Mouse (Mus musculus): ENCODE results near the gene Acads. TPM values are rescaled to one million over a fixed set of nuclear protein-coding genes. Genes with fewer than 3 reads are reported as not detected.
"Not testable (repeated sequence)": the region's sequence is repeated elsewhere in the genome, so short reads cannot be mapped to it uniquely, and the experiment has no call there.

The Acads gene
- polyA plus RNA-seq (2014; fragmentation: Nextera tagmentation; extraction: Ambion mirVana): 30.1 and 31.5 TPM in 2 replicates

- ATAC-seq (replicated peaks; ENCODE audit: low FRiP score) (peak; percentile 92), DNase-seq (ENCODE audit: low spot score) (peak; percentile 91)
- H3K36me3 ChIP-seq (ENCODE audit: control insufficient read depth, insufficient read depth, low read length): no peaks in the 10 kb centered on the region; the same call in 1 of the 2 replicates
- H3K4me3 ChIP-seq (ENCODE audit: low read depth, low read length): peak within 1 kb of the TSS; percentile 69
- peak within 1 kb of the TSS; percentile 83 for H3K4me2 ChIP-seq (ENCODE audit: low read depth, low read length, severe bottlenecking)
- no peaks in the 10 kb centered on the region for H3K4me1 ChIP-seq (replicated peaks; ENCODE audit: control insufficient read depth, insufficient read depth, low read length)
- WGBS: under 1% methylated on average over 38 of the region's 39 CpGs
- H3K9me3 ChIP-seq (ENCODE audit: control insufficient read depth, low read length): no peaks in the 10 kb centered on the region
- no peaks in the 10 kb centered on the region for H3K27me3 ChIP-seq (ENCODE audit: control insufficient read depth, insufficient read depth, low read length)
- H3K27ac ChIP-seq (ENCODE audit: low read depth, low read length): peak within 1 kb of the TSS; percentile 12; the same call in 1 of the 2 replicates
- peak within 1 kb of the TSS; percentile 86 for H3K9ac ChIP-seq (ENCODE audit: low read length)
These were observed at the start of gene Acads for GRCm38 (mm10) chr5:115118961-115119570. TSS of gene Acads (minus strand) at chr5:115119346.

- H3K36me3 ChIP-seq (ENCODE audit: control insufficient read depth, insufficient read depth, low read length): no peaks in the 10 kb centered on the region
- no peaks in the 10 kb centered on the region for H3K4me1 ChIP-seq (replicated peaks; ENCODE audit: control insufficient read depth, insufficient read depth, low read length)
- H3K27ac ChIP-seq (ENCODE audit: low read depth, low read length): no peak overlapping the region
- no peaks in the 10 kb centered on the region for H3K9me3 ChIP-seq (ENCODE audit: control insufficient read depth, low read length)
- H3K4me3 ChIP-seq (ENCODE audit: low read depth, low read length): no peak overlapping the region
- H3K27me3 ChIP-seq (ENCODE audit: control insufficient read depth, insufficient read depth, low read length): no peaks in the 10 kb centered on the region
- no peak for DNase-seq (ENCODE audit: low spot score)
- no peak overlapping the region for H3K4me2 ChIP-seq (ENCODE audit: low read depth, low read length, severe bottlenecking)
- WGBS: 81% methylated on average over 6 of the region's 6 CpGs
- ATAC-seq (replicated peaks; ENCODE audit: low FRiP score): no peak
- no peak overlapping the region for H3K9ac ChIP-seq (ENCODE audit: low read length)
These were observed 48.2 kb upstream of the Acads start for GRCm38 (mm10) chr5:115167396-115167795.

- Histone ChIP-seq H3K27me3 (ENCODE audit: control insufficient read depth, insufficient read depth, low read length) (no peaks in the 10 kb centered on the region), H3K4me2 (ENCODE audit: low read depth, low read length, severe bottlenecking) (no peak overlapping the region), H3K27ac (ENCODE audit: low read depth, low read length) (no peak overlapping the region), H3K9ac (ENCODE audit: low read length) (no peak overlapping the region), H3K4me3 (ENCODE audit: low read depth, low read length) (no peak overlapping the region), H3K36me3 (ENCODE audit: control insufficient read depth, insufficient read depth, low read length) (no peaks in the 10 kb centered on the region), H3K4me1 (replicated peaks; ENCODE audit: control insufficient read depth, insufficient read depth, low read length) (no peaks in the 10 kb centered on the region), H3K9me3 (ENCODE audit: control insufficient read depth, low read length) (no peaks in the 10 kb centered on the region)
- no peak for DNase-seq (ENCODE audit: low spot score)
- WGBS: 83% methylated on average over 7 of the region's 7 CpGs
- ATAC-seq (replicated peaks; ENCODE audit: low FRiP score): no peak
These were observed 47.7 kb upstream of the Acads start for GRCm38 (mm10) chr5:115166815-115167194.

- WGBS: 55% methylated on average over 11 of the region's 11 CpGs
- no peaks in the 10 kb centered on the region for H3K36me3 ChIP-seq (ENCODE audit: control insufficient read depth, insufficient read depth, low read length)
- no peak overlapping the region for H3K4me3 ChIP-seq (ENCODE audit: low read depth, low read length)
- no peak overlapping the region for H3K9ac ChIP-seq (ENCODE audit: low read length)
- H3K27ac ChIP-seq (ENCODE audit: low read depth, low read length): no peak overlapping the region
- DNase-seq (ENCODE audit: low spot score) (no peak), ATAC-seq (replicated peaks; ENCODE audit: low FRiP score) (no peak)
- H3K4me2 ChIP-seq (ENCODE audit: low read depth, low read length, severe bottlenecking): no peak overlapping the region
- H3K9me3 ChIP-seq (ENCODE audit: control insufficient read depth, low read length): no peaks in the 10 kb centered on the region
- H3K27me3 ChIP-seq (ENCODE audit: control insufficient read depth, insufficient read depth, low read length): no peaks in the 10 kb centered on the region
- H3K4me1 ChIP-seq (replicated peaks; ENCODE audit: control insufficient read depth, insufficient read depth, low read length): peaks cover 3% of the 10 kb centered on the region; the same call in 1 of the 2 replicates
These were observed 47.0 kb upstream of the Acads start for GRCm38 (mm10) chr5:115165895-115166814.

GRCm38 (mm10) chr5:115165351-115165750 is 46.2 kb upstream of the Acads start:
- no peak for ATAC-seq (replicated peaks; ENCODE audit: low FRiP score)

GRCm38 (mm10) chr5:115164446-115164845 is 45.3 kb upstream of the Acads start:
- H3K27ac ChIP-seq (ENCODE audit: low read depth, low read length); DNase-seq (ENCODE audit: low spot score); H3K36me3 ChIP-seq (ENCODE audit: control insufficient read depth, insufficient read depth, low read length); H3K4me1 ChIP-seq (replicated peaks; ENCODE audit: control insufficient read depth, insufficient read depth, low read length); H3K9me3 ChIP-seq (ENCODE audit: control insufficient read depth, low read length); H3K9ac ChIP-seq (ENCODE audit: low read length); H3K4me2 ChIP-seq (ENCODE audit: low read depth, low read length, severe bottlenecking); H3K27me3 ChIP-seq (ENCODE audit: control insufficient read depth, insufficient read depth, low read length); ATAC-seq (replicated peaks; ENCODE audit: low FRiP score); H3K4me3 ChIP-seq (ENCODE audit: low read depth, low read length): not testable (repeated sequence)
- WGBS: 85% methylated on average over 4 of the region's 4 CpGs

More at GRCm38 (mm10) chr5:115165351-115165750, 46.2 kb upstream of the Acads start:
- 58% methylated on average over 9 of the region's 9 CpGs for WGBS
- Histone ChIP-seq H3K36me3 (ENCODE audit: control insufficient read depth, insufficient read depth, low read length) (no peaks in the 10 kb centered on the region), H3K27me3 (ENCODE audit: control insufficient read depth, insufficient read depth, low read length) (no peaks in the 10 kb centered on the region), H3K4me1 (replicated peaks; ENCODE audit: control insufficient read depth, insufficient read depth, low read length) (peaks cover 5% of the 10 kb centered on the region; the same call in 1 of the 2 replicates), H3K9ac (ENCODE audit: low read length) (no peak overlapping the region), H3K9me3 (ENCODE audit: control insufficient read depth, low read length) (no peaks in the 10 kb centered on the region), H3K27ac (ENCODE audit: low read depth, low read length) (no peak overlapping the region), H3K4me3 (ENCODE audit: low read depth, low read length) (no peak overlapping the region), H3K4me2 (ENCODE audit: low read depth, low read length, severe bottlenecking) (no peak overlapping the region)
- DNase-seq (ENCODE audit: low spot score): peak; percentile 67

GRCm38 (mm10) chr5:115163563-115163962 is 44.4 kb upstream of the Acads start:
- H3K4me3 ChIP-seq (ENCODE audit: low read depth, low read length): no peak overlapping the region

GRCm38 (mm10) chr5:115161940-115162279 is 42.8 kb upstream of the Acads start:
- H3K27ac ChIP-seq (ENCODE audit: low read depth, low read length); H3K27me3 ChIP-seq (ENCODE audit: control insufficient read depth, insufficient read depth, low read length); H3K4me2 ChIP-seq (ENCODE audit: low read depth, low read length, severe bottlenecking); ATAC-seq (replicated peaks; ENCODE audit: low FRiP score); DNase-seq (ENCODE audit: low spot score); H3K36me3 ChIP-seq (ENCODE audit: control insufficient read depth, insufficient read depth, low read length); H3K9ac ChIP-seq (ENCODE audit: low read length); H3K4me3 ChIP-seq (ENCODE audit: low read depth, low read length); H3K9me3 ChIP-seq (ENCODE audit: control insufficient read depth, low read length): not testable (repeated sequence)
- peaks cover 12% of the 10 kb centered on the region; the same call in 1 of the 2 replicates for H3K4me1 ChIP-seq (replicated peaks; ENCODE audit: control insufficient read depth, insufficient read depth, low read length)
- WGBS: 83% methylated on average over 1 of the region's 1 CpGs

More at GRCm38 (mm10) chr5:115163563-115163962, 44.4 kb upstream of the Acads start:
- DNase-seq (ENCODE audit: low spot score): peak; percentile 71
- H3K36me3 ChIP-seq (ENCODE audit: control insufficient read depth, insufficient read depth, low read length): no peaks in the 10 kb centered on the region
- H3K9me3 ChIP-seq (ENCODE audit: control insufficient read depth, low read length): no peaks in the 10 kb centered on the region
- no peak overlapping the region for H3K4me2 ChIP-seq (ENCODE audit: low read depth, low read length, severe bottlenecking)
- no peaks in the 10 kb centered on the region for H3K27me3 ChIP-seq (ENCODE audit: control insufficient read depth, insufficient read depth, low read length)
- no peak overlapping the region for H3K9ac ChIP-seq (ENCODE audit: low read length)
- H3K4me1 ChIP-seq (replicated peaks; ENCODE audit: control insufficient read depth, insufficient read depth, low read length): peaks cover 9% of the 10 kb centered on the region; the same call in 1 of the 2 replicates
- no peak overlapping the region for H3K27ac ChIP-seq (ENCODE audit: low read depth, low read length)
- WGBS: 36% methylated on average over 8 of the region's 8 CpGs
- ATAC-seq (replicated peaks; ENCODE audit: low FRiP score): no peak

Measured in forebrain, embryonic 11.5 days (tissue).